Mouse (Mus musculus) thymus, postnatal 4 days (tissue): ENCODE measurements at regions not wholly inside any gene's neighbourhood (a gene's known extent, or its start where the extent isn't known, plus 50 kb on each side); places are given as distances from the start of the nearest gene placed in this dataset.

Source experiments
- DNase-seq: peaks from one replicate; pipeline ENCODE4 v3.0.0; 2021

GRCm38 (mm10) chr16:76827674-76828441 lies 185.6 kb upstream of the Usp25 start:
- no peak for DNase-seq

GRCm38 (mm10) chr16:76821261-76821660 lies 192.2 kb upstream of the Usp25 start:
- DNase-seq = no peak

- DNase-seq = no peak
Observed at GRCm38 (mm10) chr16:76816056-76816885, 197.2 kb upstream of the Usp25 start.

GRCm38 (mm10) chr16:76803725-76804124 lies 209.8 kb upstream of the Usp25 start:
- peak; percentile 48 for DNase-seq

GRCm38 (mm10) chr16:76786405-76787155 lies 226.9 kb upstream of the Usp25 start:
- peak; percentile 53 for DNase-seq

- no peak for DNase-seq
Observed at GRCm38 (mm10) chr16:76782656-76783055, 230.8 kb upstream of the Usp25 start.

GRCm38 (mm10) chr16:76775790-76776189 lies 237.7 kb upstream of the Usp25 start:
- no peak for DNase-seq

- DNase-seq = no peak
Observed at GRCm38 (mm10) chr16:76774032-76774431, 239.5 kb upstream of the Usp25 start.

GRCm38 (mm10) chr16:76773466-76773865 lies 240.0 kb upstream of the Usp25 start:
- DNase-seq = no peak

- peak; percentile 88 for DNase-seq
Observed at GRCm38 (mm10) chr16:76768607-76769006, 244.9 kb upstream of the Usp25 start.

GRCm38 (mm10) chr16:76766636-76767035 lies 246.9 kb upstream of the Usp25 start:
- DNase-seq = no peak

GRCm38 (mm10) chr16:76765536-76765935 lies 248.0 kb upstream of the Usp25 start:
- DNase-seq = no peak

- DNase-seq = peak; percentile 19
Observed at GRCm38 (mm10) chr16:76764994-76765393, 248.5 kb upstream of the Usp25 start.

- DNase-seq = no peak
Observed at GRCm38 (mm10) chr16:76762619-76763283, 250.8 kb upstream of the Usp25 start.

GRCm38 (mm10) chr16:76761848-76762247 lies 251.7 kb upstream of the Usp25 start:
- no peak for DNase-seq

GRCm38 (mm10) chr16:76761004-76761403 lies 252.5 kb upstream of the Usp25 start:
- DNase-seq = no peak

- DNase-seq = no peak
Observed at GRCm38 (mm10) chr16:76754871-76755270, 258.6 kb upstream of the Usp25 start.

- no peak for DNase-seq
Observed at GRCm38 (mm10) chr16:76746385-76746784, 267.1 kb upstream of the Usp25 start.

- no peak for DNase-seq
Observed at GRCm38 (mm10) chr16:76741141-76741540, 272.4 kb upstream of the Usp25 start.

GRCm38 (mm10) chr16:76725991-76726390 lies 287.5 kb upstream of the Usp25 start:
- DNase-seq = no peak

GRCm38 (mm10) chr16:76725271-76725670 lies 288.2 kb upstream of the Usp25 start:
- DNase-seq = no peak

- DNase-seq = no peak
Observed at GRCm38 (mm10) chr16:76718809-76719208, 294.7 kb upstream of the Usp25 start.

- no peak for DNase-seq
Observed at GRCm38 (mm10) chr16:76718147-76718546, 295.4 kb upstream of the Usp25 start.
